Mouse (Mus musculus): Measurements from ENCODE around the gene Tmeff2. TPM values are rescaled to one million over a fixed set of nuclear protein-coding genes. Genes with fewer than 3 reads are reported as not detected.

Tmeff2 gene
- total RNA-seq, 2 experiments from 2014 or later = 7.0 to 9.9 TPM

DNA sequence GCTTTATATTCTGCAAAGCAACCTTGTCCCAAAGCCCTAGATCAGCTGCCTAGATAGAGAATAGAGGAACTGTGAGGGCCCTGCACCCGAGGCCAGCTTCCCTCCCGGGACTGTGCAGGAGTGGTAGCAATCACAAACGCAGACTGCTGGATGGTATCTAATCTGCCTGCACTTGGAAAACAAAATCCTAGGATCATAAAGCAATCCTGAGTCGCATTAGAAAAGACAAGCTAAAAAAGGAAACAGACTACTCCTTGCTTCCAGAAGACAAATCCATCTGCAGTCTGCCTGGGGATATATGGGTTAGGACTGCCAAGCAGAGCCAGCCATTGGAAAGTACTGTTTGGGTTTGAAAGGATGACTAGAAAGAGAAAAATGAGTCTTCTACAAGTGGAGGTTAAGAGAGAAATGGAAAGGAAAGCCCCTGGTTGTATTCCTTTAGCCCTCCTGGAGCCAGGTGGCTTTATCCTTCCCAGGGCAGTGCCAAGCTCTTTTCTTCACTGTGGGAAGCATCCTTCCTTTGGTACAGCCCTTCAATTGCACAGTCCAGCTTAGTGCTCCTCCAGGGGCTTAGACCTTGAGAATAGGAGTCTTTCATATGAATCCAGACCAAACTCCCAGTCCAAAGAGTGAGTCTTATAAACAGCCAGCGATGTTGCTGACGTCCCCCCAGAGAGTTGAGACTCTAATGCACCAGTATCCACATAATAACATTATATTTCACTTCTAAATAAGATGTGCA is 291.6 kb downstream of the Tmeff2 start:
- no peak for DNase-seq (ENCODE audit: low spot score in 2 of 2)

DNA sequence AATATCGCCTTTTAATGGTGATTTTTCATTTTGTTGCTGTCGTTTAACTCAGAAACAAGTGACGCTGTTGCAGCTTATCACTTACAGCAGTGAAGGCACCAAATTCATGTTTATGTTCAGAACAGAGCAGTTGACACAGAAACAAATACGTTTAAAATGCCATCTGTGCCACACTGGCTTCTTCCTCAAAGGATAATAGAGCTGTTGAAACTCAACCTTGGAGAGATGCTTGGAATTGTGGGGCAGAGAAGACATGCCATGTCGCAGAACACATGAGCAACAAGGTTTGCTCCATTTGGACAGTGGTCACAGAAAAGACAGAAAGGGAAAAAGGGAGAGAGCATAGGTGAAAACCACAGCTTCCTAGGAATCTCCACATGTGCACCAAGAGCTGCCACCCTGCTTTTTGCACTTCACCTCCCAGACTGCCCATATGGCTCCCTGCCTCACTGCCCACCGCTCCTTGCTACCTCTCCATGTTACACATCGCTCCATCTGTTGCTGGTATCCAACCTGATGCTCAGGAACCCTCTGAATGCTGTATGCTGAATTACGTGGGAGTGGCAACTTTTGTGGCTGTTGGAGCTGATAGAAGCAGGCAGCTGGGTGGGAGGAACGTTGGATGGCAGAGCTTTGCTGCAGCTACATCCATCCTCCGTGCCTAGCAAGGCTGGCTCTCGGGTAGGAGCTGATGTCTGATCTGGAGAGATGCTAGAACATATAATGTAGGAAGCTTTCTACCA is 298.8 kb downstream of the Tmeff2 start:
- no peak for DNase-seq (ENCODE audit: low spot score in 2 of 2)

DNA sequence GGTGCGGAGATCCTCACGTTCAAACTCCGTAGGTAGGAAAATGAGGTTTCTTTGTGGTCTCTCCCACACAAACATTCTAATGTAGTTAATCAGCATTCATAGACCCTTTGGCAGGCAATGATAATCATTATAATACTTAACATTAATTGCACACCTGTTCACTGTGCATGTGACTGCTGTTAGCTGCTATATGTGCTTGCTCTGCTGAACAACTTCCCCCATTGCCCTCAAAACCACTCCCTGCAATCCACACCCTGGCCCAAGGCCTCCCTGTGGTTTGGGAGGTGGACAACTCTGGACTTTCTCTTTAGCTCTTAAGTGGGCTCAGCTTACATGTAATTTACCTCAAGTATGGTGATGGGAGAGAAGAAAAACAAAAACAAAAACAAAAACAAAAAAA is 299.5 kb downstream of the Tmeff2 start:
- DNase-seq (ENCODE audit: low spot score in 2 of 2) = no peak

DNA sequence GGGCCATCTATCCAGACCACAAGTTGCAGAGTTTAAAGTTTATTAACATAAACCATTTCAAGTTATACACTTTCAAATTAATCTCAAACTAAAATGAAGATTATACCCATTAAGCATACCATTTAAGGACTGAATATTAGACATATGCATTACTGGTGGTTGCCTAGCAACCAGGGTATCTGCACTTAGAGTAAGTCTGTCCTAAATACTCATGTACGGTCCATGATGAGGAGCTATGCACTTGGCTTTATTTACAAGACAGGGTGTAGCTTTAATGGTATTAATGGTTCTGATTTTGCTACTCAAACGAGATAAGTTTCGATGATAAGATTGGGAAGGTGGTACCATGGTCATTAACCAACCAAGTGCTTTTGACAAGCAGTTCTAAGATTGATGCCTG is 315.2 kb downstream of the Tmeff2 start:
- DNase-seq (ENCODE audit: low spot score in 2 of 2) = no peak

DNA sequence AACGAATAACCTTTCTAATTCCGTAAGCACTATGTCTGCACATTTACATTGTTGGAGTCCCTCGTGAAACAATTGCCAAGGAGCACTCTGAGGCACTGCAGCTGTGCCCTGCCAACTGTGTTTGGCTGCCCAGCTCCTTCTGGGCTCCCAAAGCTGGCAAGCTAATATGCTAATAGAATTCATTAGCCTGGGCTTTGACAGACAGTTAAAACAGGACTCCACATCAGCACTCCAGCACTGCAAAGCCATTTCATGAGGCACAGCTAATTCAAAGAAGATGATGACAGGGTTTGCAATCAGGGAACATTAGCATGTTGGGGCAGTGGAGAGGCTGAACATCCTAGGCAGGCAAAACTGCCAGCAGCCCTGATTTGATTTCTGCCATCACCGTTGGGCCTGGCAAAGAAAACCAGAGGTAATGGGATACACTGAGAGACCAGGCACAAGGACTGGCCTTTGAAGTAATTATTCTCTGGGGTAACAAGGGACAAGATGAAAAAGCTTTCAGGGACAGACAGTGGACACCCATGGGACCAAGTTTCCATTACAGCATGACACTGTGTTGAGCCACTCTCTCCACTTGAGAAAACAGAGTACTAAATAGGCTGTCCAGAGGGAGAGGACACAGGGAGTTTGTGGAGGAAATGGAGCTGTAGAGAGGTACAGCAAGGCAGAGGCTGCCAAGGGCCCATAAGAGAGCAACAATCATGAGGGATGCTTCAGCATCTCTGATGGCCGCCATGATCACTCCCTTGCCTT is 316.0 kb downstream of the Tmeff2 start:
- no peak for DNase-seq (ENCODE audit: low spot score in 2 of 2)

DNA sequence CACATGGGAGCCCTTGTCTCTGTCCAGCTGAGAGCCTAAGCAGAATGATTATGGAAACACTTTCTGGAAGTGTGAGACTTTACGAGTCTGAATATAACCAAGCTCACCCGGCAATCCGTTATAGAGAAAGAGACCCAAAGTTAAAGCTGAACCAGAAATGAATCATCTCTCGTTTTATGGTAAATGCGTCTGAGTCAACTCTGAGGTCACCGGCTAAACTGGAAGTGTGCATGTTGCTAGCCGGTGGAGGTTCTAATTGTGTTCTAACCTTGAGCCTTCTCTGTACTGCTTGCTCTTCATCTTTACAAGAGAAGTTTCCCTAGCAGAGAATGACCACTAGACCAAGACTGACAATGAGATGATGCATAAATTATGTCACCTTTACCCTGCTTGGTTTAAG is 316.8 kb downstream of the Tmeff2 start:
- no peak for DNase-seq (ENCODE audit: low spot score in 2 of 2)

DNA sequence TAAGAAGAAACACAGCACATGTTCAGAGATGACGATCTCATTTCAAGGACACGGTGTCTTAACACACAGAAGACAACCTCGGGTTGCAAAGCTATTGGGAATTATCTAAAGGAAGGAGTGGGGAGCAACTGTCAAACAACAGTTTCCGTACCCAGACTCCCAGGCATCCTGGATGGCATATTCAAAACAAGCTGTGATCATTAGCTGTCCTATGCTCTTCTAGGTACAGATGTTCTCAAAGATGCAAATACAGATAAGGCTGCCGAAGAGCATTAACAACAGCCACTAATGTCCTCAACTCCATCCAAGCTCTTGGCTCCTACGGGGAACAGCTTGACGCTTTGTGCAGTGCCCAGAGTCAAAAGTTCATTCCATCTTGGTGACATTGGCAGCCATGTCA is 324.7 kb downstream of the Tmeff2 start:
- no peak for DNase-seq (ENCODE audit: low spot score in 2 of 2)

Small RNAs within 50 kb of the gene (microRNA-seq; reads per million reads assigned to microRNA genes)
- gene Gm25736 (ENCODE audit: borderline number of aligned reads in 2 of 2) = 0 reads per million in 2 experiments

All from adrenal gland, adult 18-20 months (tissue).